Mouse (Mus musculus) kidney, adult 2 months (tissue): ENCODE data around the gene Rnaseh2c.

Experiments used
- CTCF ChIP-seq: fragments of 200-500 bp; conservative IDR thresholded peaks from 2 replicates; pipeline ENCODE4 v1.5.1; 2011; ENCODE audit warnings: low read depth, mild to moderate bottlenecking, control low read depth, low read length, moderate library complexity, mixed read lengths; ENCODE audit not compliant: insufficient read depth, insufficient read length
- POLR2A ChIP-seq: fragments of 200-500 bp; IDR thresholded peaks from one replicate; pipeline ENCODE4 v1.6.1; 2011; ENCODE audit warnings: low read depth, low read length, control low read depth

DNA sequence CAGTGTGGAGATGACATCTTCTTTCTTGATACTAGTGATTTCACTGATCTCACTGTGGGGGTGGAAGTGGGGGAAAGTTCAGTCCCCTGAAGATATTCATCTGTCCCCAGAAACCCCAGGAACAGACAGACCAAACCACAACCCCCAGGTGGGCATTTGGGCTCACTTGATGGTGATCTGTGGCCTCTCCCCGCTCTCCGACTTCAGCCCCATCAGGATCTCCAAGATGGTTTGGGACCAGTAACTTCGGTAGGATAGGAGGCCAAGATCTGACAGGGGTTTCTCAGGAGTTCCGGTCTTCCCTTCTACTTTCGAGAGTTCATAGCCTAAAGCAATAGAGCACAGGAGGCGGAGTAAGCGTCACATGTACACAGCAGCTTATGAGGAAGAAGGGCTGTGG is 2.0 kb downstream of the Rnaseh2c start:
- TF ChIP-seq CTCF: no peak
- no peak for TF ChIP-seq POLR2A
